Comparison of ENCODE assay signal across 18 mouse cellular contexts in the genomic region with DNA sequence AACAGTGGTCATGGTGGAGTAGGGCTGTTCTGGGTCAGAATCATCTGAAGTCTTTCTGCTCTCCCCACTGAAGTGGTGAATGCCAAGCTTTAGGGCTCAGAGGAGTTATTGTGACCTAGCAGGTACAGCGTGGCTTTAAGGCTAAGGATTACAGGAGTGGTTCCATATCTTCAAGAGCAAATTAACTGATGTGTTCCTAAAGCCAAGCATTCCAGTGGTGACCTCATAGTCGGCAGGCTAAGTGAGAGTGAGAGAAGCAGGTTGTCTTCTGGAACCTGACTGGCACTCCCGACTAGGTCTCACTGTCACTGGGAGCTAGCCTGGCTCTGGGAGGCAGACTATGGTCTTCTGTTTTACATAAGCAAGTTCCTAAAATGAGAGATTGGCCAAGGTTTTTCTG.
"Had no signal": no experiment of that assay in that cellular context is flagged by ENCODE, and none has a peak within 500 bp of the region (broad histone marks: within the 10 kb centered on the region; RNA-seq: fewer than 3 reads in every experiment).

No protein-coding gene starts in this region.

- H3K27me3 ChIP-seq: liver, embryonic 12.5 days; midbrain, embryonic 12.5 days; neural tube, embryonic 13.5 days; neural tube, embryonic 15.5 days had no signal

- DNase-seq: lung, postnatal 10 days; midbrain, embryonic 14.5 days; retina, postnatal 1 day; right cerebral cortex, adult 18-20 months; right cerebral cortex, postnatal 25 days; right cerebral cortex, postnatal 4 days; spleen, adult 18-20 months; thymus, adult 18-20 months; thymus, postnatal 14 days; thymus, postnatal 36 days had no signal

- H3K9ac ChIP-seq: liver, embryonic 12.5 days; liver, embryonic 14.5 days; midbrain, embryonic 12.5 days; neural tube, embryonic 13.5 days; neural tube, embryonic 15.5 days had no signal

- H3K4me1 ChIP-seq: liver, embryonic 12.5 days; midbrain, embryonic 12.5 days; neural tube, embryonic 13.5 days; neural tube, embryonic 15.5 days had no signal

- H3K27ac ChIP-seq: liver, embryonic 12.5 days; liver, embryonic 14.5 days; midbrain, embryonic 10.5 days; midbrain, embryonic 12.5 days; neural tube, embryonic 13.5 days; neural tube, embryonic 15.5 days had no signal

- H3K36me3 ChIP-seq: liver, embryonic 12.5 days; midbrain, embryonic 10.5 days; midbrain, embryonic 12.5 days; neural tube, embryonic 13.5 days; neural tube, embryonic 15.5 days had no signal

- ATAC-seq: liver, embryonic 12.5 days; midbrain, embryonic 16.5 days had no signal

- H3K9me3 ChIP-seq: liver, embryonic 12.5 days; midbrain, embryonic 10.5 days; midbrain, embryonic 12.5 days; neural tube, embryonic 13.5 days; neural tube, embryonic 15.5 days had no signal

- H3K4me2 ChIP-seq: liver, embryonic 12.5 days; midbrain, embryonic 12.5 days; neural tube, embryonic 13.5 days; neural tube, embryonic 15.5 days had no signal

- H3K4me3 ChIP-seq: liver, embryonic 12.5 days; midbrain, embryonic 10.5 days; midbrain, embryonic 12.5 days; myocyte; neural tube, embryonic 13.5 days; neural tube, embryonic 15.5 days had no signal
